Mouse (Mus musculus) liver, embryonic 15.5 days (tissue): ENCODE measurements around the gene Mgmt. TPM values are rescaled to one million over a fixed set of nuclear protein-coding genes. Genes with fewer than 3 reads are reported as not detected.

Source experiments
- ATAC-seq: fragments of 200-750 bp; cut with Nextera tagmentation; 2 replicates; pipeline ENCODE4 v1.8.0; 2017; ENCODE audit warnings: moderate number of reproducible peaks, mild to moderate bottlenecking, moderate library complexity; ENCODE audit not compliant: insufficient read depth
- H3K27ac ChIP-seq: fragments of 300-500 bp; sonication (generic); replicated peaks from 2 replicates; pipeline ENCODE4 v1.5.1; 2015; ENCODE audit warnings: mild to moderate bottlenecking, inconsistent platforms
- H3K27me3 ChIP-seq: fragments of 300-500 bp; sonication (generic); 2 replicates; pipeline ENCODE4 v1.6.1; 2015; ENCODE audit warnings: mild to moderate bottlenecking, inconsistent platforms
- H3K36me3 ChIP-seq: fragments of 300-500 bp; sonication (generic); replicated peaks from 2 replicates; pipeline ENCODE4 v1.6.1; 2015; ENCODE audit warnings: moderate library complexity, mild to moderate bottlenecking, inconsistent platforms
- H3K4me1 ChIP-seq: fragments of 300-500 bp; sonication (generic); replicated peaks from 2 replicates; pipeline ENCODE4 v1.6.1; 2015; ENCODE audit warnings: inconsistent platforms
- H3K4me2 ChIP-seq: fragments of 300-500 bp; sonication (generic); 2 replicates; pipeline ENCODE4 v1.6.1; 2015; ENCODE audit warnings: moderate library complexity, mild to moderate bottlenecking, inconsistent platforms
- H3K4me3 ChIP-seq: fragments of 300-500 bp; sonication (generic); replicated peaks from 2 replicates; pipeline ENCODE4 v1.5.1; 2015; ENCODE audit warnings: mild to moderate bottlenecking, inconsistent platforms
- H3K9ac ChIP-seq: fragments of 300-500 bp; sonication (generic); 2 replicates; pipeline ENCODE4 v1.6.1; 2015; ENCODE audit warnings: moderate library complexity, mild to moderate bottlenecking, inconsistent platforms
- H3K9me3 ChIP-seq: fragments of 300-500 bp; sonication (generic); replicated peaks from 2 replicates; pipeline ENCODE4 v1.6.1; 2016; ENCODE audit warnings: inconsistent platforms
- WGBS: fragments of 180-500 bp; shearing (Covaris S2); methylation state at CpG from one replicate; pipeline ENCODE4 v1.1.7; 2015; ENCODE audit warnings: mixed read lengths; ENCODE audit not compliant: insufficient replicate concordance; 5-methylcytosine and 5-hydroxymethylcytosine counted together
- polyA plus RNA-seq: library from polyadenylated mRNA; unstranded; fragments of >200 nt; fragmentation: Nextera tagmentation; extraction: Ambion mirVana; gene quantifications from 2 replicates; pipeline ENCODE4 v1.2.1, GENCODE M21; 2015

The Mgmt gene
- polyA plus RNA-seq, 1 experiment from 2014 or later: 3.2 TPM

- 72% methylated on average over 4 of the region's 4 CpGs for WGBS
- no peak overlapping the region for H3K4me3 ChIP-seq
Measured at GRCm38 (mm10) chr7:136865876-136866275, 28.5 kb upstream of the Mgmt start.

GRCm38 (mm10) chr7:136866535-136866934 is 27.9 kb upstream of the Mgmt start:
- H3K4me1 ChIP-seq: no peaks in the 10 kb centered on the region
- no peak overlapping the region for H3K9ac ChIP-seq
- H3K4me2 ChIP-seq: no peak overlapping the region
- WGBS: 61% methylated on average over 4 of the region's 4 CpGs
- no peak for ATAC-seq
- no peaks in the 10 kb centered on the region for H3K36me3 ChIP-seq
- H3K9me3 ChIP-seq: no peaks in the 10 kb centered on the region
- no peak overlapping the region for H3K4me3 ChIP-seq
- H3K27me3 ChIP-seq: no peaks in the 10 kb centered on the region
- H3K27ac ChIP-seq: no peak overlapping the region

More at GRCm38 (mm10) chr7:136865876-136866275, 28.5 kb upstream of the Mgmt start:
- H3K27ac ChIP-seq: no peak overlapping the region
- ATAC-seq: no peak
- H3K9ac ChIP-seq: no peak overlapping the region
- no peaks in the 10 kb centered on the region for H3K27me3 ChIP-seq
- no peak overlapping the region for H3K4me2 ChIP-seq
- no peaks in the 10 kb centered on the region for H3K36me3 ChIP-seq
- no peaks in the 10 kb centered on the region for H3K9me3 ChIP-seq
- no peaks in the 10 kb centered on the region for H3K4me1 ChIP-seq

GRCm38 (mm10) chr7:136871535-136871934 is 22.9 kb upstream of the Mgmt start:
- WGBS: 65% methylated on average over 11 of the region's 11 CpGs
- Histone ChIP-seq H3K27me3 (no peaks in the 10 kb centered on the region), H3K27ac (no peak overlapping the region), H3K4me2 (no peak overlapping the region), H3K9ac (no peak overlapping the region), H3K4me1 (no peaks in the 10 kb centered on the region), H3K36me3 (no peaks in the 10 kb centered on the region), H3K9me3 (no peaks in the 10 kb centered on the region), H3K4me3 (no peak overlapping the region)
- ATAC-seq: no peak

DNA sequence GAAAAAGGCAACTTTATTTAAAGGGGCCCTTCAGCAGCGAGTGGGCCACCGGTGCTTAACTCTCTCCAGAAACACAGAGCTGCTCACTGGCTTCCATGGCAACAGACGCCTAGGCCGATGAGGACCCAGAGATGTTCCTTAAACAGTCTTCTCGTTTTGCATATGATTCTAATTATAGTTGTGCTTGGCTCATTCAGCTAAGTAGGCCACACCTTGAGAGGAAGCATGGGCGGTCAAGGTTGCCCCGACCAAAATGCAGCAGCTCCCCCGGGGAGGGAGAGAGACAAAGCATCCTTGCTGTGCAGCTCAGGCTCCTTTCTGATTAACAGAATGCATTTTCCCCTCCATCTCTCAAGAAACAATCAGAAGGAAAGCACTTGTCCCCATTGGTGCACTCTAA is 22.4 kb upstream of the Mgmt start:
- no peaks in the 10 kb centered on the region for H3K4me1 ChIP-seq
- H3K9ac ChIP-seq: no peak overlapping the region
- no peak overlapping the region for H3K27ac ChIP-seq
- H3K4me2 ChIP-seq: no peak overlapping the region
- no peak for ATAC-seq
- no peak overlapping the region for H3K4me3 ChIP-seq
- no peaks in the 10 kb centered on the region for H3K27me3 ChIP-seq
- no peaks in the 10 kb centered on the region for H3K36me3 ChIP-seq
- no peaks in the 10 kb centered on the region for H3K9me3 ChIP-seq
- WGBS: 39% methylated on average over 8 of the region's 8 CpGs

- 4% methylated on average over 1 of the region's 1 CpGs for WGBS
- Histone ChIP-seq H3K36me3 (no peaks in the 10 kb centered on the region), H3K4me1 (no peaks in the 10 kb centered on the region), H3K9me3 (no peaks in the 10 kb centered on the region), H3K4me2 (no peak overlapping the region), H3K27ac (no peak overlapping the region), H3K9ac (no peak overlapping the region), H3K27me3 (no peaks in the 10 kb centered on the region), H3K4me3 (no peak overlapping the region)
- ATAC-seq: no peak
Measured at GRCm38 (mm10) chr7:136874396-136874795, 20.0 kb upstream of the Mgmt start.

DNA sequence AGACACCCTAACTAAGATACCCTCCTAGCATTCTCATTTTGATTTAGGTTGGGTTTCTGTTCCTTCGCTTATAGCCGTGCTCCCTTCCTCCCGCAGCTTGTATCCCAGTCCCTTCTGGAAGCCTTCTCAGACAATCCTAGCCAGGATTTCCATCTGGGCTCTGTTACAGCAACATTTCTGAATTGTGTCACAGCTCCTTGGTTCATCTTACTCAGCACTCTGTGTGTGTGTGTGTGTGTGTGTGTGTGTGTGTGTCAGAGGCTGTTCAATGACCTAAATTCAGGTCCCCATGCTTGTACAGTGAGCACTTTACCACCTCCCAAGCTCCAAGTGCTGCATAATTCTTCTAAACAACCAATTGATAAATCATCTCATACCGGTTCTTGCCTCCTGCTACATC is 14.0 kb upstream of the Mgmt start:
- Histone ChIP-seq H3K9ac (no peak overlapping the region), H3K4me1 (no peaks in the 10 kb centered on the region), H3K27me3 (no peaks in the 10 kb centered on the region), H3K4me3 (no peak overlapping the region), H3K27ac (no peak overlapping the region), H3K9me3 (no peaks in the 10 kb centered on the region), H3K4me2 (no peak overlapping the region), H3K36me3 (no peaks in the 10 kb centered on the region)
- 71% methylated on average over 4 of the region's 4 CpGs for WGBS
- ATAC-seq: no peak

GRCm38 (mm10) chr7:136888161-136888560 is 6.3 kb upstream of the Mgmt start:
- no peaks in the 10 kb centered on the region for H3K36me3 ChIP-seq
- WGBS: 67% methylated on average over 6 of the region's 6 CpGs
- no peak overlapping the region for H3K27ac ChIP-seq
- no peak for ATAC-seq
- H3K4me2 ChIP-seq: no peak overlapping the region
- H3K27me3 ChIP-seq: no peaks in the 10 kb centered on the region
- no peaks in the 10 kb centered on the region for H3K4me1 ChIP-seq
- no peak overlapping the region for H3K9ac ChIP-seq
- no peak overlapping the region for H3K4me3 ChIP-seq
- H3K9me3 ChIP-seq: no peaks in the 10 kb centered on the region

- Histone ChIP-seq H3K27me3 (no peaks in the 10 kb centered on the region), H3K9ac (no peak overlapping the region), H3K4me3 (no peak overlapping the region), H3K9me3 (no peaks in the 10 kb centered on the region), H3K4me1 (peaks cover 21% of the 10 kb centered on the region), H3K4me2 (no peak overlapping the region), H3K27ac (no peak overlapping the region), H3K36me3 (no peaks in the 10 kb centered on the region)
- ATAC-seq: no peak
- 62% methylated on average over 1 of the region's 1 CpGs for WGBS
Measured at GRCm38 (mm10) chr7:136895356-136895755, 942 bp downstream of the Mgmt start.

DNA sequence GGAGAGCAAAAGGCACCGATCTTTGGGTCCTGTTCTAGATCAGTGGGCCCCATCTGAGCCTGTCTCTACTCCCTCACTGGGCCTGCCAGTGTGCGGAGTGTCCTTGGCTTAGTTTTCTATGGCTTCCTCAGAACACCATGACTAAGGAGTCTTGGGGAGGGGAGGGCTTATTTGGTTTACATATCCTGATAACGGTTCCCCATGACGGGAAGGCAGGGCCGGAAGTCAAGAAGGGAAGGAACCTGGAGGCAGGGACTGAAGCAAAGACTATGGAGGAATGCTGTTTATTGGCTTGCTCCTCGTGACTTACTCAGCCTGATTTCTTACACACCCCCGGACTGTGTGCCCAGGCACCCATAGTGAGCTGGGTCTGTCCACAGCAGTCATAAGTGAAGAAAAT is 1.4 kb downstream of the Mgmt start:
- H3K4me3 ChIP-seq: no peak overlapping the region
- H3K4me1 ChIP-seq: peaks cover 21% of the 10 kb centered on the region
- ATAC-seq: no peak
- no peaks in the 10 kb centered on the region for H3K27me3 ChIP-seq
- H3K9ac ChIP-seq: no peak overlapping the region
- H3K9me3 ChIP-seq: no peaks in the 10 kb centered on the region
- H3K27ac ChIP-seq: no peak overlapping the region
- no peaks in the 10 kb centered on the region for H3K36me3 ChIP-seq
- no peak overlapping the region for H3K4me2 ChIP-seq
- 71% methylated on average over 7 of the region's 7 CpGs for WGBS

DNA sequence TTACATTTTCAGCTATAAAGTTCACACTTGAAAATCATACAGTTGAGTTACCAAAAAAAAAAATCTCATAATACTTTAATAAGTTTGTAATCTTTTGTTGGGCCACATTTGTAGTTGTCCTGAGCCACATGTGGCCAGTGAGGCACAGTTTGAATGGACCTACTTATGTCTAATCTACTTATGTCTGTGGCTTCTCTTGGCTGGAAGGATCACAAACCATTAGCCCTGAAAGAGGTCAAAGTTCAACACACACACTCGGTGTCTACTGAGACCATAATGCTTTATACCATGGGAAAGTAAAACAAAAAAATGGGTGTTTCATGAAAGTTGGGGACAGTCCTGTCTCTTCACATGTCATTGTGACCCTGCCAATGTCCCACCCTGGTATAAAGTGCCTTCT is 3.1 kb downstream of the Mgmt start:
- no peak overlapping the region for H3K4me2 ChIP-seq
- no peak overlapping the region for H3K27ac ChIP-seq
- H3K9ac ChIP-seq: no peak overlapping the region
- 44% methylated on average over 1 of the region's 1 CpGs for WGBS
- H3K27me3 ChIP-seq: no peaks in the 10 kb centered on the region
- ATAC-seq: no peak
- no peak overlapping the region for H3K4me3 ChIP-seq
- no peaks in the 10 kb centered on the region for H3K9me3 ChIP-seq
- H3K4me1 ChIP-seq: peaks cover 21% of the 10 kb centered on the region
- no peaks in the 10 kb centered on the region for H3K36me3 ChIP-seq

- WGBS: 43% methylated on average over 4 of the region's 4 CpGs
- no peaks in the 10 kb centered on the region for H3K9me3 ChIP-seq
- no peak overlapping the region for H3K4me3 ChIP-seq
- H3K36me3 ChIP-seq: no peaks in the 10 kb centered on the region
- no peak overlapping the region for H3K27ac ChIP-seq
- ATAC-seq: no peak
- peaks cover 21% of the 10 kb centered on the region for H3K4me1 ChIP-seq
- H3K9ac ChIP-seq: no peak overlapping the region
- no peak overlapping the region for H3K4me2 ChIP-seq
- no peaks in the 10 kb centered on the region for H3K27me3 ChIP-seq
Measured at GRCm38 (mm10) chr7:136898005-136898404, 3.6 kb downstream of the Mgmt start.

- H3K9me3 ChIP-seq: no peaks in the 10 kb centered on the region
- no peak for ATAC-seq
- H3K27ac ChIP-seq: no peak overlapping the region
- H3K9ac ChIP-seq: no peak overlapping the region
- no peaks in the 10 kb centered on the region for H3K36me3 ChIP-seq
- no peaks in the 10 kb centered on the region for H3K27me3 ChIP-seq
- 74% methylated on average over 11 of the region's 11 CpGs for WGBS
- no peak overlapping the region for H3K4me2 ChIP-seq
- 0 out of 2 replicates have a peak, but pooled peaks cover 2% of the 10 kb centered on the region for H3K4me1 ChIP-seq
- no peak overlapping the region for H3K4me3 ChIP-seq
Measured at GRCm38 (mm10) chr7:136908616-136909144, 14.3 kb downstream of the Mgmt start.
